Mouse (Mus musculus) right cerebral cortex, postnatal 14 days (tissue): ENCODE results near the gene Plb1.

Experiments
- DNase-seq: peaks from one replicate; pipeline ENCODE4 v3.0.0; 2022

Plb1 gene

DNA sequence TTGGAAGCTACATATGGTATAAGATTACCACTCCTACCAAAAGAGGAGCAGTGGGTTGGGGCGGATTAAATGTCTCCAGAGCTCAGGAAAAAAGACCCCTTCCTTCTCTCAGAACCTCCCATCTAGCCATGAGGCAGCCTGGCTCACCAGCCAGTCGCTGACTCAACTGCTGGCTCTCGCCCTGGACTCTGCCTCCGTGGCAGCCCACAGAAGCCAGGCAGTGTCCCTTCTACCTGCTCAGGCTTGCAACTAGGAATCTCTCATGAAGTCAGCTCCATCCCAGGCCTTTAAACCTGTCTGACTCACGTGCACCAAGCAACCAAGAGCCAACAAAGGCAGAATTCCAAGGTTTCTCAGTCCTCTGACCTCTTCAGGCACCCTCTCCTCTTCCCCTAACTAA lies 103.6 kb downstream of the Plb1 start:
- peak; percentile 30 for DNase-seq

DNA sequence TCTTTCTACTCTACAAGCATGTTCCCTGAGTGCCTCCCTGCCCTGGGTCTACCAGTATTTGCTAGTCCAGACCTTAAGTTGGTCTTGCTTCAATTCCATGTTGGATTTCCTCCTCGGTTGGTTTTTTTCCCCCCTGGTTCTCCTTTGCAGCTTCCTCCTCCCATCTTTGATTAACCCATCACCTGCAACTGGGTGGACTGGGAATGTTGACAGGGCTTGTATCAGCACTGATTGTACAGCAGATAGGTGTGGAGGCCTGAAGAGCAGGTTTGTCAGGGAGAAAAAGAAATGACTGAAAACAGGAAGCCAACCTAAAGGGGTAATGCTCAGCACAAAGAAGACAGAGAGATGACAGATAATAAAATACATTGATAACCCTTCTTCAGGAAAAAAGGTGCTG lies 104.8 kb downstream of the Plb1 start:
- DNase-seq = no peak

DNA sequence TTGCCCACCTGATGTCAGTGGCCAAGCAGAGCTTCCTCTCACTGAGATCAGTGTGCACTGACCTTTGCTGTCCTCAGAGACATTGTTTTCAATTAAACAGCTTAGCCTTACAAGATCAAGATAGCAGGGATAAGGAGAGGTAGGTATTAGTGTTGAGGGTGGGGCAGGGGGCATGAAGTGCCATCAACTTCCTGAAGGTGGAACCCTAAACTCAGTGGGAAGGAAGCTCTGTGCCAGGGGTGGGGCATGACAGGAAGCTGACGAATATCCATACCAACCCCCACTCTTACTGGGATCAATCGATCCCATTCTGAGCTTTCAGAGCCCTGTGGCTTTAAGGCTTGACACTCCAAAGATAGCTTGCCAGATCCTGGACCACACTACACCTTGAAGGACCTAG lies 105.8 kb downstream of the Plb1 start:
- no peak for DNase-seq

GRCm38 (mm10) chr5:32338766-32339165 lies 106.3 kb downstream of the Plb1 start:
- no peak for DNase-seq

GRCm38 (mm10) chr5:32340246-32340645 lies 107.7 kb downstream of the Plb1 start:
- no peak for DNase-seq

DNA sequence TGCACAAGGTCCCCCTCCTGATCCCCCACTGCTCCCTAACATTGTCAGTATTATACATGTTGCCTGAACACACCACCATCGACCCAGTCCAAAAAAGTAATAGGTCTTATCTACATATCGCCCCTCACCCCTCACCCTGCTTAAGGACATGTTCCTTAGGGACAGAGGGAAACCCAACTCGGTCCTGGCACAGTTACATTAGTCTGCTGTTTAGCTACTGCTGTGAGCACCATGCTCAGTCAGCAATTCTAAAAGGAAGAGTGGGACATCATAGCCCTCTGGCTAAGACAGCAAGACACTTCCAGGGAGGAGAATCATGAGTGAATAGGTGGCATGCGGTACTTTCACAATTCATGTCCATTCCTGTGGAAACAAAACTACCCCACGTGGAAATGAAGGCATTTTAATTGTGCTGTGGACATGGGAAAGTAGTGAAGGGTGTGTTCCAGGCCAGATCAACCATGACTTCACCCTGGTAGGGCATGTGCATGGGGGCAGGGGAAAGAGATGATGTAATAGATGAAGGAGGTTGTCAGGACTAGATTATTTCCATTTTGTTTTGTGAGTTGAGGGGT lies 110.3 kb downstream of the Plb1 start:
- no peak for DNase-seq

DNA sequence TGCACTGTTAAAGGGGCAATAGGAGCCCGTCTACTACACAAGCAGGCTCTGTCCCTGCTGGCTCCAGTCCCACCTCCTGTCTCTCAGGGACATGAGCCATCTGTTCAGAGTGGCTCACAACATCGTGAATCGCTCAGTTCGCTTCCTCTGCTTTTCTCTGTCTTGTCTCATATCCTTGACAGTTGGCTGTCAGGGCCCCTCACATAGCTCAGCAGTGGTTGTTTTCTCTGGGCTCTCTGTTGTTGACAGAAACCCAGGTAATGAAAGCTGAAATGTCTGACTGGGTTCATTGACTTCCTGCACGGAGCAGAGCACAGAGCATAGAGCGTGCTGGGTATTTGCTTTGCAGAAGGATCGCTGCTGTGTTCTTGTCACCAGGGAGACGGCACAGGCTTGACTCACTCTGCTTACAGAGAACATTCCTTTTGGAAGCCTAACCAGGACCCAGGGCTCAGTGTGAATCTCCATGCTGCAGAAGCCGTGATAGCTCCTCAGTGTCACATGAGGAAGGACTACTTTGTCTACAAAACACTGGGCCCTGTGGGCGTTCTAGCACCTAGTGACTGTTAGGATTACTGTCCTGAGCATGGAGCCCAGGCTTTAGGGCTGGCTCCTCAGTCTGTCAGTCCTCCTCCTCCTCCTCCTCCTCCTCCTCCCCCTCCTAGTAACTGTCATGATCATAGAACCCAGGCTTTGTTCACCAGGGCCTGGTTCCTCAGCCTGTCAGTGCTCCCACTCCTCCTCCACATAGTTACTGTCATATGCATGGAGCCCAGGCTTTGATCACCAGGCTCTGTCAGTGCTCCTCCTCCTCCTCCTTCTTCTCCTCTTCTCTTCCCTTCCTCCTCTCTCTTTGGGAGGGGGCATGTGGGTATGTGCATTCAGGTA lies 113.8 kb downstream of the Plb1 start:
- DNase-seq = peak; percentile 52

GRCm38 (mm10) chr5:32349718-32350117 lies 117.2 kb downstream of the Plb1 start:
- DNase-seq = no peak

DNA sequence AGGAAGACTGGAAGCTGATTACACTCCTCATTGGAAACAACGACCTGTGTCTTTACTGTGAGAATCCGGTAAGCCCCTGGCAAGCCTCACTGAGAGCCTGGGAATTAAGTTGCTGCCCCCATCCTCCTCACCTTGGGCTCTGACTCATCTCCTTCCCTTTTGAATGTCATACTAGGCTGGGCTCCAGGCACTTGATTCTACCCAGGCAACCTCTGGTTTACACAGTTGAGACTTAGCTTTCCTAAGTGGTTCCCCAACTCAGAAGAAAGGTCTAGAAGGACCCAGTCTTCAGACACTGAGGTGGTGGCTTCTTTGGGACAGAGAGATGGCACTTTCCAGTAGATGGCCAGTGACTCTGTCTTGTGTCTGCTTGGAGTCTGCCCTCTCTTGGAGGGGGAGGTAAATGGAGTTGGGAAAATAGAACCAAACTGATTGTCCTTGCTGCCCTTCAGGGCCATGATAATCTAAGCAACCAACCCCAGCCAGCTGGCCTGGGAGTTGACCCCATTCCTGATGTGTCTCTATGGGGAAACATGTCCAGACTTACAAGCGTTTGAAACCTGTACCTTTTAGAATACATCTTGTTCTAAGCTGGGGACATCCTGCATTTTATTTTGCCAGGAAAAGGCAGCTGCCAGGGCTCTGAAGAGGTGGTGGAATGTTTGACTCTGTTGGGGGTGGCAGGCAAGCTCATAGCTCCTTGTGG lies 118.2 kb downstream of the Plb1 start:
- no peak for DNase-seq

GRCm38 (mm10) chr5:32351721-32352465 lies 119.4 kb downstream of the Plb1 start:
- no peak for DNase-seq

- no peak for DNase-seq
Observed at GRCm38 (mm10) chr5:32352845-32353244, 120.3 kb downstream of the Plb1 start.

GRCm38 (mm10) chr5:32353280-32353679 lies 120.8 kb downstream of the Plb1 start:
- DNase-seq = no peak

- no peak for DNase-seq
Observed at GRCm38 (mm10) chr5:32360511-32360910, 128.0 kb downstream of the Plb1 start.

GRCm38 (mm10) chr5:32361441-32362235 lies 129.1 kb downstream of the Plb1 start:
- no peak for DNase-seq

DNA sequence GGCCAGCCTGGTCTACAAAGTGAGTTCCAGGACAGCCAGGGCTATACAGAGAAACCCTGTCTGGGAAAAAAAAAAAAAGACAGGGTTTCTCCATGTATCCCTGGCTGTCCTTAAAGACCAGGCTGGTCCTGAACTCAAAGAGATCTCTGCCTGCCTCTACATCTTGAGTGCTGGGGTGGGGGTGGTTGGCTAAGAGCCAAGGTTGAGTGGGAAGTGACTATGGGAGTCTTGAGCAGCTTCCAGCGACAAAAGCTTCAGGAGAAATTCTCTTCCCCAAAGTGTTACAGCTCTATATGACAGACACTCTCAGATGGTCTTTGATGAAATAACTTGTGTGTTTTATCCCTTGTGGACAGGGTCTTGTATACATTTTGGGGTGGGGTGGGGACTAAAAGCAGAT lies 136.9 kb downstream of the Plb1 start:
- DNase-seq = no peak

GRCm38 (mm10) chr5:32371239-32371638 lies 138.7 kb downstream of the Plb1 start:
- no peak for DNase-seq

- DNase-seq = no peak
Observed at GRCm38 (mm10) chr5:32378546-32378945, 146.0 kb downstream of the Plb1 start.

DNA sequence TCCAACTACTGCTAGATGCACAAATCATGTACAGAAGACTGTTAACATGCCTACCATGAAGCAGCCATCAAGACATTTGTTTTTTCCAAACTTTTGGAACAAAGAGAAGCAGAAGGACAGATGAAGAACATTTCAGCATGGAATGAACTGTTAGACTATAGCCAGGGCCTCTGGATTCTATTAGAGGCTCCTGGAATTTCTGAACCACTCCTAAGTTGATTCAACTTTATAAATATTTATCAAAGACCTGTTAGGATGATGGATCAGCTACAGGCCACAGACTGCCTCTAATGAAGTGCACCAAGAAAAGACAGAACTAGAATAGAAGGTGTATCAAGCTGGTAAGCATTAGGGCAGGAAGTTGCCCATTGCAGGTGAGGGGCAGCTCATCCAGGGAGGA lies 156.1 kb downstream of the Plb1 start:
- DNase-seq = no peak

DNA sequence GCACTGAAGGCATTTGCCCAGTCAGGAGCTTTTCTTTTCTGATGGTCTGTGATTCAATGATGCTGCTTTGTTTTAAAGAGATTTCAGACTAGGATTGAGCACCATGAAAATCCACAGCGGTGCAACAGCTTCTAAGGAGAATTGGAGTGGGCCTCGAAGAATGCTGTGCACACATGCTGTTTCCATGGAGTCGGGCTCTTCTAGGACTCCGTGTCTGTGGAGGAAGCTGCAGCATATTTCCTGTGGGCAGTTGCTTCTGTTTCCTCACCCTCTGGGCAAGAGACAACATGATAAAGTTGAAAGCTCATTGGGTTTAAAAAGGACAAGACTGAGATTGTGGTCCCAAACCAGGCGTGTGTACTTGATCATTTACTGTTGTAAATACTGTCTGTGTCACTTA lies 157.8 kb downstream of the Plb1 start:
- DNase-seq = peak; percentile 18

DNA sequence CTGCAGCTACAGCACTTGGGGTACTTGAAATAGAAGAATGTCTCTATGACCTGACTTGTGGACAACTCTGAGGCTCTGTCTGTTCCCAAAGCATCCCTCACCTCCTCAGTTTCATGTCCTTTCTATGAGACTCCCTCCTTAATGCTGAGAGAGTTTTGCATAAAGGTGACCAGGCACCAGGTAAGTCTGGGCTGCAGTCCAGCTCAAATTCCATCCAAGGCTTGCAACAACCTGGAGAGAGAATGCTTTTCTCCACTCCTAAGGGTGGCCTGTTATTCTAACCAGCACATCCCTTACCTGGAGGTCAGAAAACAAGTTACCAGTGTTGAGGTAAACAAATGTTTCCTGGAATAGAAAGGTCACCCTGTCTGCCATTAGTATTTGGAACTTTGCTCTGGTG lies 159.8 kb downstream of the Plb1 start:
- DNase-seq = no peak

DNA sequence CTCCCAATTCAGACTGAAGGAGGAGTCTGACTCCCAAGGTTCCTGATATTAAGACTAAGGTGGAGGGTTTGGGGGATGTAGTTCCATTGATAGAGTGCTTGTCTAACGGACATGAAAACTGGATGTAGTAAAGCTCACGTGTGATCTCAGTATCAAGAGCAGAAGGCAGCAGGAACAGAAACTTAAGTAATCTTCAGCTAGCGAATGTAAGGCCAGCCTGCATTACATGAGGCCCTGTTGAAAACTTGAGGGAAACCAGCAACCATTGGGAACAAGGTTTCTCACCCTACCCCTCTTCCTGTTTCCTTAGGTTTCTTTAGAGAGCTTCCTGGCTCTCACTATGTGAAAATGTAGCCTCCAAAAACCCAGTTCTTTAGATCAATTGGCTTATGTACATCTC lies 162.1 kb downstream of the Plb1 start:
- no peak for DNase-seq
